Mouse (Mus musculus) lung, embryonic 14.5 days (tissue): ENCODE data around the gene Zbtb4. TPM values are rescaled to one million over a fixed set of nuclear protein-coding genes. Genes with fewer than 3 reads are reported as not detected.
A peak's percentile ranks its signal among the peaks of the same experiment; 100 is the strongest.

ENCODE experiments used
- ATAC-seq: fragments of 200-750 bp; cut with Nextera tagmentation; 2 replicates; pipeline ENCODE4 v1.8.0; 2017; ENCODE audit warnings: mild to moderate bottlenecking, moderate TSS enrichment, moderate library complexity; ENCODE audit not compliant: insufficient read depth
- DNase-seq: peaks from one replicate; pipeline ENCODE4 v3.0.0-alpha.2; 2015
- H3K27ac ChIP-seq: fragments of 300-500 bp; sonication (generic); 2 replicates; pipeline ENCODE4 v1.5.1; 2014; ENCODE audit warnings: low read depth, mild to moderate bottlenecking, moderate library complexity
- H3K27me3 ChIP-seq: fragments of 300-500 bp; sonication (generic); 2 replicates; pipeline ENCODE4 v1.6.1; 2014; ENCODE audit warnings: low read length, control low read depth; ENCODE audit not compliant: insufficient read depth
- H3K36me3 ChIP-seq: fragments of 300-500 bp; sonication (generic); 2 replicates; pipeline ENCODE4 v1.6.1; 2014; ENCODE audit warnings: control low read depth; ENCODE audit not compliant: insufficient read depth
- H3K4me1 ChIP-seq: fragments of 300-500 bp; sonication (generic); 2 replicates; pipeline ENCODE4 v1.6.1; 2014; ENCODE audit warnings: antibody characterized with exemption, control low read depth; ENCODE audit not compliant: insufficient read depth
- H3K4me2 ChIP-seq: fragments of 300-500 bp; sonication (generic); 2 replicates; pipeline ENCODE4 v1.6.1; 2014; ENCODE audit warnings: mild to moderate bottlenecking
- H3K4me3 ChIP-seq: fragments of 300-500 bp; sonication (generic); 2 replicates; pipeline ENCODE4 v1.5.1; 2014; ENCODE audit warnings: low read depth, low read length
- H3K9ac ChIP-seq: fragments of 300-500 bp; sonication (generic); 2 replicates; pipeline ENCODE4 v1.6.1; 2014
- H3K9me3 ChIP-seq: fragments of 300-500 bp; sonication (generic); 2 replicates; pipeline ENCODE4 v1.6.1; 2016; ENCODE audit warnings: low read depth, low read length, control low read depth
- CTCF ChIP-seq: IDR thresholded peaks from 2 replicates; pipeline ENCODE4 v1.5.1; 2016; ENCODE audit warnings: antibody characterized with exemption, low read depth
- WGBS: fragments of 180-500 bp; shearing (Covaris S2); extraction: QIAGEN DNeasy Blood & Tissue Kit; methylation state at CpG from one replicate; pipeline ENCODE4 v1.1.7; 2014; 5-methylcytosine and 5-hydroxymethylcytosine counted together
- polyA plus RNA-seq: library from polyadenylated mRNA; unstranded; fragments of >200 nt; fragmentation: Nextera tagmentation; extraction: Ambion mirVana; gene quantifications from 2 replicates; pipeline ENCODE4 v1.2.1, GENCODE M21; 2014

Gene Zbtb4
- polyA plus RNA-seq, 1 experiment from 2014 or later, result 2.5 TPM

- H3K4me2 ChIP-seq, result no peak within 1 kb of the TSS
- H3K36me3 ChIP-seq, result no peaks in the 10 kb centered on the region
- no peaks in the 10 kb centered on the region for H3K9me3 ChIP-seq
- H3K27me3 ChIP-seq, result no peaks in the 10 kb centered on the region
- TF ChIP-seq CTCF, result no peak
- DNase-seq, result no peak
- no peak within 1 kb of the TSS for H3K4me3 ChIP-seq
- H3K4me1 ChIP-seq, result peaks cover 21% of the 10 kb centered on the region
- no peak for ATAC-seq
- no peak within 1 kb of the TSS for H3K27ac ChIP-seq
- no peak within 1 kb of the TSS for H3K9ac ChIP-seq
- WGBS, result 71% methylated on average over 1 of the region's 1 CpGs
Measured at GRCm38 (mm10) chr11:69761868-69762267, 3.8 kb upstream of the Zbtb4 start, which contains the start of gene Slc35g3. Gene Slc35g3 (minus strand): TSS chr11:69761968.

DNA sequence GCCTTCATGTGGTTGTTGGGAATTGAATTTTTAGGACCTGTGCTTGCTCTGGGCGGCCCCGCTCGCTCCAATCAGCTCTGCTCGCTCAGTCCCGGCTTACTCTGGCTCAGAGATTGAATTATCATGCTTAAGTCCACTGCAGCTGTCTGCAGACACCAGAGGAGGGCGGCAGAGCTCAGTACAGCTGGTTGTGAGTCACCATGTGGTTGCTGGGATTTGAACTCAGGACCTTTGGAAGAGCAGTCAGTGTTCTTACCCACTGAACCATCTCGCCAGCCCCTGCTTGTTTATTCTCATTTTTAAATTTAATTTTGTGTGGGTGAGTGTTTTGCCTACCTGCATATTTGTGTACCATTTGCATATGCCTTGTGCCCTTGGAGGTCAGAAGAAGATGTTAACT lies 2.2 kb upstream of the Zbtb4 start:
- Histone ChIP-seq H3K4me2 (no peak overlapping the region), H3K9ac (no peak overlapping the region), H3K9me3 (no peaks in the 10 kb centered on the region), H3K36me3 (no peaks in the 10 kb centered on the region), H3K4me3 (no peak overlapping the region), H3K27me3 (no peaks in the 10 kb centered on the region), H3K27ac (no peak overlapping the region), H3K4me1 (peaks cover 21% of the 10 kb centered on the region)
- TF ChIP-seq CTCF, result peak; percentile 42
- 66% methylated on average over 7 of the region's 7 CpGs for WGBS
- DNase-seq (no peak), ATAC-seq (no peak)

- under 1% methylated on average over 37 of the region's 37 CpGs for WGBS
Measured at GRCm38 (mm10) chr11:69766126-69766609, 456 bp downstream of the Zbtb4 start.

GRCm38 (mm10) chr11:69766872-69767624 lies 1.3 kb downstream of the Zbtb4 start:
- peak overlapping the region; percentile 94 for H3K9ac ChIP-seq
- 39% methylated on average over 13 of the region's 13 CpGs for whole genome bisulfite sequencing
- no peaks in the 10 kb centered on the region for H3K36me3 ChIP-seq
- peak overlapping the region; percentile 86 for H3K4me3 ChIP-seq
- H3K9me3 ChIP-seq, result no peaks in the 10 kb centered on the region
- DNase-seq, result no peak
- peak overlapping the region; percentile 82 for H3K4me2 ChIP-seq
- H3K27ac ChIP-seq, result peak overlapping the region; percentile 92; the same call in 1 of the 2 replicates
- TF ChIP-seq CTCF, result no peak
- H3K4me1 ChIP-seq, result peaks cover 10% of the 10 kb centered on the region; the same call in 1 of the 2 replicates
- H3K27me3 ChIP-seq, result no peaks in the 10 kb centered on the region
- 0 out of 2 replicates have a peak, but pooled peaks have one; percentile 12 for ATAC-seq

More at GRCm38 (mm10) chr11:69766126-69766609, 456 bp downstream of the Zbtb4 start:
- no peaks in the 10 kb centered on the region for H3K9me3 ChIP-seq
- no peaks in the 10 kb centered on the region for H3K27me3 ChIP-seq
- no peak for TF ChIP-seq CTCF
- ATAC-seq (peak; percentile 83), DNase-seq (peak; percentile 72)
- H3K4me1 ChIP-seq, result peaks cover 10% of the 10 kb centered on the region; the same call in 1 of the 2 replicates
- H3K27ac ChIP-seq, result peak overlapping the region; percentile 92
- peak overlapping the region; percentile 94 for H3K9ac ChIP-seq
- peak overlapping the region; percentile 82 for H3K4me2 ChIP-seq
- H3K36me3 ChIP-seq, result no peaks in the 10 kb centered on the region
- H3K4me3 ChIP-seq, result peak overlapping the region; percentile 86

DNA sequence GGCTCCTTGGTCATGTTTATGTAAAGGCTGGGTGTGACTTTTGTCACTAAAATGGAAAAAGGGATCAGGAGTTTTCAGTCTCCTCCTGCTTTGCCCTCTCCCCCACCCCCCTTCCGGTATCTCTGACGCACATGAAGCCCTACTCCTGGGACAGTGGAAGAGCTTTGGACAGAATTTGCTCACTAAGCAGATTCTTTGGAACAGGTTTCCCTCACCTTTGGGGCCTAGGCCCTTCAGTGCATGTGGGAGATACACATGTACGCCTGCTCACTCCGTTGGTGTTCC lies 1.9 kb downstream of the Zbtb4 start:
- Histone ChIP-seq H3K27me3 (no peaks in the 10 kb centered on the region), H3K9me3 (no peaks in the 10 kb centered on the region), H3K4me1 (peaks cover 10% of the 10 kb centered on the region; the same call in 1 of the 2 replicates), H3K4me2 (peak overlapping the region; percentile 82), H3K36me3 (no peaks in the 10 kb centered on the region), H3K9ac (peak overlapping the region; percentile 94; the same call in 1 of the 2 replicates), H3K27ac (peak overlapping the region; percentile 21; the same call in 1 of the 2 replicates), H3K4me3 (peak overlapping the region; percentile 86; the same call in 1 of the 2 replicates)
- ATAC-seq (no peak), DNase-seq (no peak)
- 36% methylated on average over 4 of the region's 4 CpGs for WGBS
- no peak for TF ChIP-seq CTCF

DNA sequence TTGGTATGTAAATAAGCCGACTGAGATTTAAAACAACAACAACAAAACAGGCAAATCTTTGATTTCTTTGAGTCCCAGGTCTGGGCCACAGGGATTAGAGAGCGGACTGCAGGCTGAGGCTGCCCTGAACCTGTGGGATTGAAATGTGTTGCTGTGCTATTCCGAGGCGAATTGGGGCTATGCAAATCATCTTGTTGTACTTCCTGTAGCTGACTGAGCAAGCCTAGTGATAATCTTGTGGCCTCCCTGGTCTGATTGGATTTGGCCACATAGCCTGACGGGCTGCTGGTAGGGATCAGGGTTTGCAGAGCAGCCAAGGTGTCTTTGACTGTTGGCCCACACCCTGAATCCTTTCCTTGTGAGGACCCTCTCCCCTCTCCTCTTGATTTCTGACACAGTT lies 9.2 kb downstream of the Zbtb4 start:
- Histone ChIP-seq H3K27me3 (no peaks in the 10 kb centered on the region), H3K27ac (no peak overlapping the region), H3K4me1 (no peaks in the 10 kb centered on the region), H3K36me3 (peaks cover 10% of the 10 kb centered on the region; the same call in 1 of the 2 replicates), H3K4me3 (no peak overlapping the region), H3K4me2 (no peak overlapping the region), H3K9me3 (no peaks in the 10 kb centered on the region), H3K9ac (no peak overlapping the region)
- no peak for TF ChIP-seq CTCF
- no peak for ATAC-seq
- no peak for DNase-seq
- 62% methylated on average over 5 of the region's 5 CpGs for WGBS

DNA sequence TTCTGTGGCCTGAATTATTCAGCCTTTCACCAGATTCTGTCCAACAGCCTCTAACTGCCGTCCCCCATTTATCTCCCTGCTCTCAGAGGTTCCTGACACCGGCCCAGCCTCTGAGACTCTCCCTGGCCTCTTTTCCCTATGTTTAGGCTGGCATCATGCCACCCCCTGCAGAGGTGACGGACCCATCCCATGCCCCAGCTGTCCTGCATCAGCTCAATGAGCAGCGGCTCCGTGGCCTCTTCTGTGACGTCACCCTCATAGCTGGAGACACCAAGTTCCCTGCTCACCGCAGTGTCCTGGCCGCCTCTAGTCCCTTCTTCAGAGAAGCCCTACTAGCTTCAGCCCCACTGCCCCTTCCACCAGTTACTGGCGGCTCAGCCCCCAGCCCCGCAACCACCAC lies 10.0 kb downstream of the Zbtb4 start:
- peaks cover 10% of the 10 kb centered on the region; the same call in 1 of the 2 replicates for H3K36me3 ChIP-seq
- no peak for TF ChIP-seq CTCF
- peak; percentile 33; the same call in 1 of the 2 replicates for ATAC-seq
- H3K9me3 ChIP-seq, result no peaks in the 10 kb centered on the region
- no peak overlapping the region for H3K27ac ChIP-seq
- H3K4me2 ChIP-seq, result no peak overlapping the region
- peak; percentile 23 for DNase-seq
- H3K9ac ChIP-seq, result no peak overlapping the region
- H3K27me3 ChIP-seq, result no peaks in the 10 kb centered on the region
- no peaks in the 10 kb centered on the region for H3K4me1 ChIP-seq
- H3K4me3 ChIP-seq, result no peak overlapping the region
- WGBS, result 55% methylated on average over 10 of the region's 10 CpGs
